9 mouse cellular contexts compared by ENCODE assay signal in the genomic region with DNA sequence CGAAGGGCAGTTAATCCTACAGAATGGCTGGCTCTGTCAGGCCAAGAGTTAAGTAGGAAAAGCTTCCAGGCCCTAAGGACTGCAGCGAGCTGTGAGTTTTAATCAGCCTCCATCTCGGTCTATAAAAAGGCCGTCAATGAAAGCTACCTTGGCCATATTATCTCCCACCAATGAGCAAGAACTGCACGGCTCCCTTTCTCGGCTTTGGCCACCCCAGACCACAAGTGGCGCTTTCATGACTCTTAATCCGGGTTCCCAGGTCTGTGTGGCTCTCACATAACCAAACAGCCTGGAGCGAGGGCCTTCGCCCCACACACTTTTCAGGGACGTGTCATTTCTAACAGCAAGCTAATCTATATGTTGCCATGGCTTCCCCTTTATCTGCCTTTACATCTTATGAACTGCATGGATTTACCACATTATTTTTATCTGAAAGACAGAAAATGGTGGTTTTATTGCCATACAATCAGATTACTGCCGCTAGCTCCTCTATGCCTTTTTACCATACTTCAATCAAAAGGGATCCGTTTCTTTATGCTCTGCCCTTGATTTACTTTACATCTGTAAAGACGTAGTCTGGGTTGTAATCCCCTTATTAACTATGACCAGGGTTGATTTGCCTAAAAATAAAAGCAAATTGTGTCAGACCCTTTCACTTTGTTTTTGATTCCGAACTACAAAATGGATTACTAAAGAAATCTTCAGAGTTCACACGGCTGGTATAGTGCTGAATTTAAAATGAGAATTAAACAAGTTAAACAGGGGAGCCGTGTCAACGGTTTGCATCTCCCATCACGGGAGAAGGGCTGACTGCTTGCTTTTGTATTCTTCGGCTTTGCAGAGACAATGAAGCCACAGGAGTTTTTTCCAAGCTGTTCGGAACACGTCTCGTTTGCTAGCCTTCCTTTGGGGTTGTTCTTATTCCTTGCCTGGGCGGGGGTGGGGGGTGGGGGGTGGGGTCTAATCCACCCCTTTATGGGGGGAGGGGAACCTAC. TPM values are rescaled to one million over a fixed set of nuclear protein-coding genes. Genes with fewer than 3 reads are reported as not detected.
DNase-seq lines count a peak whose midpoint lies in the region; ATAC-seq and TF ChIP-seq lines count a peak whose summit lies in the region.
"Had no signal": no experiment of that assay in that cellular context is flagged by ENCODE, and none has a peak within 500 bp of the region (broad histone marks: within the 10 kb centered on the region; RNA-seq: fewer than 3 reads in every experiment).

No protein-coding gene starts in this region.

- peaks cover 2% of the 10 kb centered on the region for H3K4me1 ChIP-seq in lung, adult 2 months (ENCODE audit: control insufficient read depth, insufficient read depth, low read length)
- H3K4me1 ChIP-seq in embryonic facial prominence, embryonic 14.5 days (ENCODE audit: control insufficient read depth, insufficient read depth, low read length): peaks cover 35% of the 10 kb centered on the region
- H3K4me1 ChIP-seq in intestine, postnatal 0 days (replicated peaks; ENCODE audit: control insufficient read depth, insufficient read depth, low read length): peaks cover 4% of the 10 kb centered on the region; the same call in 1 of the 2 replicates

- H3K36me3 ChIP-seq in embryonic facial prominence, embryonic 14.5 days (ENCODE audit: control insufficient read depth, insufficient read depth, low read length): no peaks in the 10 kb centered on the region
- H3K36me3 ChIP-seq in intestine, postnatal 0 days (ENCODE audit: control insufficient read depth, insufficient read depth): no peaks in the 10 kb centered on the region

- peak overlapping the region; percentile 20 for H3K9ac ChIP-seq in embryonic facial prominence, embryonic 14.5 days (ENCODE audit: low read depth, low read length)
- no peak overlapping the region for H3K9ac ChIP-seq in intestine, postnatal 0 days (ENCODE audit: low read depth, low read length)

- no peak overlapping the region; the same call in 1 of the 2 replicates for H3K27ac ChIP-seq in embryonic facial prominence, embryonic 14.5 days (replicated peaks; ENCODE audit: low read depth, low read length)
- H3K27ac ChIP-seq in intestine, postnatal 0 days (ENCODE audit: low read depth, low read length): no peak overlapping the region

- H3K4me3 ChIP-seq in lung, adult 2 months (replicated peaks; ENCODE audit: extremely low read depth, low read depth, low read length): peak overlapping the region; percentile 62
- peak overlapping the region; percentile 87 for H3K4me3 ChIP-seq in embryonic facial prominence, embryonic 14.5 days (ENCODE audit: low read depth, low read length)
- H3K4me3 ChIP-seq in intestine, postnatal 0 days (ENCODE audit: low read depth, low read length): no peak overlapping the region

- WGBS in lung, adult 2 months: 50% methylated on average over 24 of the region's 24 CpGs
- WGBS in embryonic facial prominence, embryonic 14.5 days: 32% methylated on average over 24 of the region's 24 CpGs
- 63% methylated on average over 24 of the region's 24 CpGs for WGBS in intestine, postnatal 0 days

- intact Hi-C loops in left cerebral cortex, postnatal 14 days (cut with DNase I): loop anchor here (10.0 kb wide), 1 partner anchor 421 kb away; no protein-coding TSS in a partner anchor

- TF ChIP-seq CTCF in lung, adult 2 months (IDR thresholded peaks at IDR 0.05; ENCODE audit: insufficient read depth, low read length): no peak
- no peak for TF ChIP-seq CTCF in intestine, postnatal 0 days (IDR thresholded peaks at IDR 0.05; ENCODE audit: low read depth)

- no peaks in the 10 kb centered on the region for H3K27me3 ChIP-seq in embryonic facial prominence, embryonic 14.5 days (replicated peaks; ENCODE audit: control insufficient read depth, insufficient read depth, low read length)
- no peaks in the 10 kb centered on the region for H3K27me3 ChIP-seq in intestine, postnatal 0 days (replicated peaks; ENCODE audit: control insufficient read depth, insufficient read depth, low read length)
- H3K27me3 ChIP-seq: Patski had no signal

- no peaks in the 10 kb centered on the region for H3K9me3 ChIP-seq in embryonic facial prominence, embryonic 14.5 days (ENCODE audit: control insufficient read depth, low read length)
- H3K9me3 ChIP-seq in intestine, postnatal 0 days (ENCODE audit: control insufficient read depth): no peaks in the 10 kb centered on the region

- no peak for TF ChIP-seq POLR2A in lung, adult 2 months (IDR thresholded peaks at IDR 0.05; ENCODE audit: borderline replicate concordance, extremely low read depth, low read depth, low read length)

- peak overlapping the region; percentile 69 for H3K4me2 ChIP-seq in embryonic facial prominence, embryonic 14.5 days (ENCODE audit: low read depth, low read length)
- peak overlapping the region; percentile 7; the same call in 1 of the 2 replicates for H3K4me2 ChIP-seq in intestine, postnatal 0 days (replicated peaks; ENCODE audit: low read depth)

- no peak for ATAC-seq in embryonic facial prominence, embryonic 14.5 days (ENCODE audit: low read depth)
- ATAC-seq in intestine, postnatal 0 days: no peak
- ATAC-seq: Patski had no signal

- no peak for DNase-seq in lung, adult 2 months
- no peak for DNase-seq in lung, adult 18-20 months
- peak; percentile 59 for DNase-seq in embryonic facial prominence, embryonic 14.5 days (ENCODE audit: low spot score)
- peak; percentile 45 for DNase-seq in retina, postnatal 1 day
- no peak for DNase-seq in urinary bladder, adult 18-20 months (ENCODE audit: low spot score in 2 of 2)
- no peak for DNase-seq in left cerebral cortex, postnatal 14 days (ENCODE audit: low spot score in 2 of 2)
- DNase-seq in left cerebral cortex, adult 8-10 months (ENCODE audit: low spot score in 2 of 2): no peak

RNA-seq across cellular contexts. Expression of gene Efnb2, which starts 5.4 kb away (rescaled TPM):
- 161 and 250 TPM in 2 replicates for polyA plus RNA-seq in lung, adult 2 months (2012; rRNA removed)
- 30.0 and 30.6 TPM in 2 replicates for polyA plus RNA-seq in embryonic facial prominence, embryonic 14.5 days (2014; fragmentation: Nextera tagmentation; extraction: Ambion mirVana)
- 6.7 and 7.6 TPM in 2 replicates for polyA plus RNA-seq in intestine, postnatal 0 days (2015; fragmentation: Nextera tagmentation; extraction: Ambion mirVana)
- 10 to 100 TPM; 67.0 to 82.2 TPM for total RNA-seq in left cerebral cortex, postnatal 14 days (2021)
- total RNA-seq in left cerebral cortex, adult 8-10 months (2022): 10 to 100 TPM; 54.0 to 68.6 (median 62.9) TPM

RNA-seq across cellular contexts. Expression of gene Arglu1, which starts 34.7 kb away (rescaled TPM):
- polyA plus RNA-seq in lung, adult 2 months (2012; rRNA removed): 27.3 and 50.2 TPM in 2 replicates
- polyA plus RNA-seq in embryonic facial prominence, embryonic 14.5 days (2014; fragmentation: Nextera tagmentation; extraction: Ambion mirVana): 116 and 131 TPM in 2 replicates
- polyA plus RNA-seq in intestine, postnatal 0 days (2015; fragmentation: Nextera tagmentation; extraction: Ambion mirVana): 67.4 and 78.2 TPM in 2 replicates
- 10 to 100 TPM; 88.1 to 95.1 TPM for total RNA-seq in left cerebral cortex, postnatal 14 days (2021)
- 100 to 1,000 TPM in 1 of 4 experiments, 10 to 100 TPM in 3; 83.0 to 105 (median 89.5) TPM for total RNA-seq in left cerebral cortex, adult 8-10 months (2022)

Comparison
In these comparisons a context has a peak if more than half of its experiments do, and no peak if none do; other contexts are left out.
1. DNase-seq: peak in embryonic facial prominence, embryonic 14.5 days (single experiment) and retina, postnatal 1 day (single experiment); none in lung, adult 2 months (single experiment), lung, adult 18-20 months (0 of 2), urinary bladder, adult 18-20 months (0 of 2), left cerebral cortex, postnatal 14 days (0 of 2) and left cerebral cortex, adult 8-10 months (0 of 2).